Mouse (Mus musculus): ENCODE results near the gene Gm20388.

DNA sequence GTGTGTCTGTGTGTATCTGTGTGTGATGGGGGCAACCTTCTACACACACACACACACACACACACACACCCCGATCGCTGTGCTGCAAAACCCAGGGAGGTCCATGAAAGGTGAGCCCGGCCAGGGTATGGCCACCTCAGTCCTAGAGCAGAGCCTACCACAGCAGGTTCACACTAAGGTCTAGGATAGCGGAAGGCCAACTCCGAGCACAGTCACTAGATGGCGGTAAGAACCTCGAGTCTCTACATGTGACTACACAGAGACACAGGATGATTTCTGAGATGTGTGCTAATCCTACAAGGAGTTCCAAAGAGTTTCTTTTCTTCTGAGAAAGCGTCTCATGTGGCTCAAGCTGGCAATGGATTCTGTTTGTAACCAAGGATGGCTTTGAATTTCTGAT, 2016.7 kb downstream of the Gm20388 start:
- peak; percentile 68 for TF ChIP-seq CTCF (IDR thresholded peaks at IDR 0.05; ENCODE audit: low read depth)
- TF ChIP-seq EP300 (IDR thresholded peaks at IDR 0.05; ENCODE audit: low read depth): no peak
